Mouse (Mus musculus) lung, postnatal 0 days (tissue): Measurements from ENCODE around the gene Lrrk1.

ENCODE experiments used
- CTCF ChIP-seq: IDR thresholded peaks from 2 replicates; pipeline ENCODE4 v1.5.1; 2016; ENCODE audit warnings: antibody characterized with exemption, mild to moderate bottlenecking
- EP300 ChIP-seq: IDR thresholded peaks from 2 replicates; pipeline ENCODE4 v1.6.1; 2016; ENCODE audit warnings: antibody characterized with exemption, mild to moderate bottlenecking, control low read depth

DNA sequence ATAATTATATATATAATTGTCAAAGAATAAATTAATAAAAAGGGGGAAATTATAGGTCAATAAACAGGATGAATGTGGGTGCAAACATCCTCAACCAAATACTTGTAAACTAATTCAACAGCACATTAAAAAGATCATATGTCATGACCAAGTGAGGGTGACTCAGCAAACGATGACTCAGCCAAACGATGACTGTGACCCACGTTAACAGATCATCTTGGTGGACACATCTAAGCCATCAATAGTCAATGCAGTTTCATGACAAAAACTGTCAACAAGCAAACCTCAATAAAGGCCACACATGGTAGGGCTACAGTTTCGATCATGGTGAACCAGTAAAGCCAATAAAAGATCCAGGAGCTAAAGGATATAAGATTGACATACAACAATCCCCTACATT lies 29.1 kb downstream of the Lrrk1 start:
- TF ChIP-seq CTCF = no peak
- no peak for TF ChIP-seq EP300
